Comparison of ENCODE assay signal across 8 mouse cellular contexts in genomic region chr3:153661927-153662326, GRCm38 (mm10).
A peak's percentile ranks its signal among the peaks of the same experiment; 100 is the strongest.
DNase-seq lines count a peak whose midpoint lies in the region; TF ChIP-seq lines count a peak whose summit lies in the region.
"Had no signal": no experiment of that assay in that cellular context is flagged by ENCODE, and none has a peak within 500 bp of the region (broad histone marks: within the 10 kb centered on the region; RNA-seq: fewer than 3 reads in every experiment).

No protein-coding gene starts in this region.

- intact Hi-C loops in gastrocnemius, adult 2 months (cut with DNase I), result no loop called here

- no peak for TF ChIP-seq CTCF in gastrocnemius, adult 2 months (IDR thresholded peaks at IDR 0.05)

- no peak overlapping the region for H3K27ac ChIP-seq in gastrocnemius, adult 2 months
- H3K27ac ChIP-seq: lung, embryonic 15.5 days had no signal

- H3K4me3 ChIP-seq in gastrocnemius, adult 2 months, result no peak overlapping the region
- H3K4me3 ChIP-seq: lung, embryonic 15.5 days had no signal

- peak; percentile 33 for DNase-seq in kidney, adult 18-20 months
- no peak for DNase-seq in kidney, adult 9 months
- DNase-seq in adrenal gland, postnatal 36 days, result peak; percentile 69 to 75
- DNase-seq in cerebellum, postnatal 36 days, result peak; percentile 91 to 93
- DNase-seq in ovary, postnatal 10 days (ENCODE audit: low spot score), result peak; percentile 39
- no peak for DNase-seq in gastrocnemius, adult 2 months
- no peak for DNase-seq in urinary bladder, postnatal 10 days (ENCODE audit: low spot score)

Comparison
In these comparisons a context has a peak if more than half of its experiments do, and no peak if none do; other contexts are left out.
1. DNase-seq: peak in kidney, adult 18-20 months (single experiment), adrenal gland, postnatal 36 days (2 of 2), cerebellum, postnatal 36 days (2 of 2) and ovary, postnatal 10 days (single experiment); none in kidney, adult 9 months (single experiment), gastrocnemius, adult 2 months (single experiment) and urinary bladder, postnatal 10 days (single experiment).